Mouse (Mus musculus) G1E (cell line): ENCODE results near the gene Klf11. TPM values are rescaled to one million over a fixed set of nuclear protein-coding genes. Genes with fewer than 3 reads are reported as not detected.
A peak's percentile ranks its signal among the peaks of the same experiment; 100 is the strongest.
"Not testable (repeated sequence)": the region's sequence is repeated elsewhere in the genome, so short reads cannot be mapped to it uniquely, and the experiment has no call there.

Experiments used
- ATAC-seq: 2 replicates; pipeline ENCODE4 v1.8.0; 2016; ENCODE audit warnings: mild to moderate bottlenecking; ENCODE audit not compliant: insufficient number of reproducible peaks, poor library complexity, low FRiP score, severe bottlenecking; ENCODE audit errors: extremely low read depth
- DNase-seq: peaks from one replicate; pipeline ENCODE4 v3.0.0; 2012; ENCODE audit warnings: low spot score
- H3K27me3 ChIP-seq: 2 replicates; pipeline ENCODE4 v1.6.1; 2012; ENCODE audit warnings: mild to moderate bottlenecking, low read length, inconsistent platforms; ENCODE audit not compliant: insufficient read depth
- H3K36me3 ChIP-seq: replicated peaks from 2 replicates; pipeline ENCODE3; 2012; ENCODE audit warnings: mild to moderate bottlenecking, inconsistent platforms
- H3K4me1 ChIP-seq: 2 replicates; pipeline ENCODE4 v1.6.1; 2012; ENCODE audit warnings: low read depth, low read length, inconsistent platforms, mixed read lengths; ENCODE audit not compliant: insufficient read depth
- H3K4me3 ChIP-seq: 2 replicates; pipeline ENCODE4 v1.5.1; 2012; ENCODE audit warnings: low read depth, mild to moderate bottlenecking, inconsistent platforms, low read length, moderate library complexity, mixed read lengths
- H3K9me3 ChIP-seq: replicated peaks from 2 replicates; pipeline ENCODE4 v1.6.1; 2012; ENCODE audit warnings: inconsistent platforms
- CTCF ChIP-seq: IDR thresholded peaks from 2 replicates; pipeline ENCODE4 v1.5.1; 2012; ENCODE audit warnings: low read depth, low read length, inconsistent platforms, mixed read lengths
- GATA1 ChIP-seq: IDR thresholded peaks from 2 replicates; pipeline ENCODE4 v1.6.1; 2012; ENCODE audit warnings: borderline replicate concordance, low read length, inconsistent platforms, mixed read lengths
- GATA2 ChIP-seq: IDR thresholded peaks from 2 replicates; pipeline ENCODE4 v1.6.1; 2012; ENCODE audit warnings: low read depth, low read length, inconsistent platforms, borderline replicate concordance
- POLR2AphosphoS5 ChIP-seq: IDR thresholded peaks from 2 replicates; pipeline ENCODE4 v1.6.1; 2012; ENCODE audit warnings: low read depth, low read length, inconsistent platforms; ENCODE audit not compliant: insufficient replicate concordance
- TAL1 ChIP-seq: conservative IDR thresholded peaks from 2 replicates; pipeline ENCODE4 v1.6.1; 2012; ENCODE audit warnings: low read depth, low read length, inconsistent platforms, mixed read lengths
- polyA plus RNA-seq: library from polyadenylated mRNA; stranded (reverse); fragments of >175 nt; gene quantifications from 2 replicates; pipeline ENCODE4 v1.2.3, GENCODE M21; 2012
- total RNA-seq, 2 experiments: library from RNA; stranded (forward) in 1 of 2; stranded (reverse) in 1 of 2; fragments of 200-1000 nt in 1 of 2; fragments of >200 nt in 1 of 2; fragmentation: Nextera tagmentation in 1 of 2; gene quantifications; 2 replicates each; pipeline ENCODE4 v1.2.3; 2014 to 2017

Gene Klf11
- total and polyA plus RNA-seq, 3 experiments, result 7.0 to 17.4 (median 16.0) TPM

- no peak overlapping the region for H3K4me3 ChIP-seq
- H3K27me3 ChIP-seq, result peaks cover 14% of the 10 kb centered on the region
- no peak for DNase-seq
- no peak for ATAC-seq
- no peaks in the 10 kb centered on the region for H3K9me3 ChIP-seq
- H3K4me1 ChIP-seq, result peaks cover 38% of the 10 kb centered on the region
- TF ChIP-seq GATA1 (no peak), TAL1 (no peak), POLR2AphosphoS5 (no peak), CTCF (no peak), GATA2 (no peak)
- H3K36me3 ChIP-seq, result peaks cover 13% of the 10 kb centered on the region
These were observed 47.4 kb downstream of the Klf11 start for GRCm38 (mm10) chr12:24698514-24698913.

- TF ChIP-seq GATA1, result no peak
- Histone ChIP-seq H3K27me3 (peaks cover 14% of the 10 kb centered on the region), H3K4me1 (peaks cover 46% of the 10 kb centered on the region), H3K4me3 (no peak overlapping the region), H3K36me3 (peaks cover 22% of the 10 kb centered on the region), H3K9me3 (no peaks in the 10 kb centered on the region)
- no peak for DNase-seq
- no peak for ATAC-seq
These were observed 48.5 kb downstream of the Klf11 start for GRCm38 (mm10) chr12:24699578-24699977.

- Histone ChIP-seq H3K4me1 (peaks cover 62% of the 10 kb centered on the region), H3K36me3 (peaks cover 24% of the 10 kb centered on the region)
- DNase-seq, H3K9me3 ChIP-seq, ATAC-seq, H3K4me3 ChIP-seq, H3K27me3 ChIP-seq: not testable (repeated sequence)
These were observed 50.5 kb downstream of the Klf11 start for GRCm38 (mm10) chr12:24701621-24702020.

GRCm38 (mm10) chr12:24703013-24703412 is 51.9 kb downstream of the Klf11 start:
- H3K4me1 ChIP-seq, result peaks cover 52% of the 10 kb centered on the region
- no peaks in the 10 kb centered on the region for H3K9me3 ChIP-seq
- peaks cover 24% of the 10 kb centered on the region for H3K36me3 ChIP-seq
- ATAC-seq (no peak), DNase-seq (no peak)
- no peak overlapping the region for H3K4me3 ChIP-seq
- peaks cover 3% of the 10 kb centered on the region; the same call in 1 of the 2 replicates for H3K27me3 ChIP-seq
- TF ChIP-seq POLR2AphosphoS5, result no peak
- no peak for TF ChIP-seq GATA2
- TF ChIP-seq TAL1, result no peak
- TF ChIP-seq GATA1, result no peak
- TF ChIP-seq CTCF, result no peak

- Histone ChIP-seq H3K4me1 (peaks cover 56% of the 10 kb centered on the region), H3K4me3 (peak overlapping the region; percentile 61; the same call in 1 of the 2 replicates), H3K9me3 (no peaks in the 10 kb centered on the region), H3K36me3 (peaks cover 44% of the 10 kb centered on the region), H3K27me3 (no peaks in the 10 kb centered on the region)
- TF ChIP-seq POLR2AphosphoS5, result no peak
- no peak for TF ChIP-seq GATA1
- no peak for TF ChIP-seq TAL1
- TF ChIP-seq CTCF, result no peak
- TF ChIP-seq GATA2, result no peak
- ATAC-seq (peak; percentile 43), DNase-seq (peak; percentile 72)
These were observed 54.6 kb downstream of the Klf11 start for GRCm38 (mm10) chr12:24705502-24706263.

GRCm38 (mm10) chr12:24706764-24707479 is 55.8 kb downstream of the Klf11 start:
- Histone ChIP-seq H3K4me1 (peaks cover 61% of the 10 kb centered on the region), H3K36me3 (peaks cover 55% of the 10 kb centered on the region)
- peak; percentile 96 for DNase-seq

GRCm38 (mm10) chr12:24707480-24707802 is 56.4 kb downstream of the Klf11 start:
- H3K4me1 ChIP-seq, result peaks cover 65% of the 10 kb centered on the region
- H3K4me3 ChIP-seq, result peak overlapping the region; percentile 91
- H3K36me3 ChIP-seq, result peaks cover 58% of the 10 kb centered on the region
- no peaks in the 10 kb centered on the region for H3K9me3 ChIP-seq
- DNase-seq (peak; percentile 53), ATAC-seq (no peak)
- 0 out of 2 replicates have a peak, but pooled peaks have one; percentile 14 for TF ChIP-seq POLR2AphosphoS5
- no peak for TF ChIP-seq TAL1
- H3K27me3 ChIP-seq, result no peaks in the 10 kb centered on the region

More at GRCm38 (mm10) chr12:24706764-24707479, 55.8 kb downstream of the Klf11 start:
- ATAC-seq, result peak; percentile 56
- Histone ChIP-seq H3K9me3 (no peaks in the 10 kb centered on the region), H3K4me3 (peak overlapping the region; percentile 91), H3K27me3 (no peaks in the 10 kb centered on the region)
- TF ChIP-seq TAL1 (no peak), POLR2AphosphoS5 (no peak), CTCF (no peak), GATA1 (no peak), GATA2 (no peak)
